Mouse (Mus musculus): ENCODE results near the gene Ofcc1.

Gene Ofcc1

DNA sequence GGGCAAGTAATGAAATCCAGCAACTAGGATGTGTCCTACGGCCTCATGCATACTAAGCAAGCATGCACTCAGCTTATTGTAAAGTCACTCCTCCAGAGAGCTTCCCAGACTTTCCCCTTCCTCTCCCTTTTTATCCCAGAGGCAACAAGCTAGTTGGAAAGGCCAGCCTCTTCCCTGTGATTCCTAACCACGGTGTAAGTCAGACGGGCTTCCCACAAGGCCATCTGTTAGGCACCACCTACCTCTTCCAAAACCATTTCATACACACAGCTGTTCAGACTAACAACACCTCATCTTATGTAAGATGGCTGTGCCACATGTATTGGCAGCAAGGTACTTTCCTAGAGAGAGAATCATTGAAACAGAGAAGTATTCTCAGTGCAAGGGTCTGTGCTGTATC, 124.9 kb downstream of the Ofcc1 start:
- DNase-seq = no peak

DNA sequence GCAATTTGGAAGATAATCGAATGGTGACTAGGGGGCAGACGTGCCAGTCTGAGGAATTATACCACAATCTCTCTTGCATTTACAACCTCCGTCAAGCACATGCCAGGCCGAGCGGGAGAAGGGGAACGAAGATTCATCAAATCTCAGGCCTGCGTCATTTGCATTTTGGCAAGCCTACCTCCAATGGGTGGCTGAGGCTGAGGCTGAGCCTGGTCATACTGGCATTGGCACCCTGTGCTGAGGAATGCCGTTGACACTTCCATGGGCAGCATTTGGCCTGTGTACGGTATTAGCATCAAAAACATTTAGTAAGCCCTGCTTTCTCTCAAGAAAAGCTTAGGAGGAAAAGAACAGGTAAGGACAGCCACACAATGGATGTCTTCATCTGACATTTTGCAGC, 152.9 kb downstream of the Ofcc1 start:
- DNase-seq = no peak

DNA sequence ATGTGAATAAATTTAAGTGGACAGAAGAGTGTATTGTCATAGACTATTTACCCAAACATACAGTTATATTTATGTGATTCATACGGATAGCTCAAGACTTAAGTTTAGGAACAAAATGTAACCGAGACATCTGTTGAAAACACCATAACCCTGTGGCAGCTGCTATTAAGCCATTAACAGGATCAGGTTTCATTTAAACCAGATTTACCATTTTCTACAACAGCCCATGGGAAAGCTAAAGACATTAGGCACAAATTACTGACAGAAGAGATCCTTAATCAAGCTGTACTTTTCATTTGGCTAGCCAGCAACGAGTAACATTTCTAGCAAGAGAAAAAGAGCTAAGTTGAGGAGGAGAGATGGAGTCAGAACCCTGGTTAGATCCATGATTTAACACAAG, 179.5 kb downstream of the Ofcc1 start:
- DNase-seq = no peak

DNA sequence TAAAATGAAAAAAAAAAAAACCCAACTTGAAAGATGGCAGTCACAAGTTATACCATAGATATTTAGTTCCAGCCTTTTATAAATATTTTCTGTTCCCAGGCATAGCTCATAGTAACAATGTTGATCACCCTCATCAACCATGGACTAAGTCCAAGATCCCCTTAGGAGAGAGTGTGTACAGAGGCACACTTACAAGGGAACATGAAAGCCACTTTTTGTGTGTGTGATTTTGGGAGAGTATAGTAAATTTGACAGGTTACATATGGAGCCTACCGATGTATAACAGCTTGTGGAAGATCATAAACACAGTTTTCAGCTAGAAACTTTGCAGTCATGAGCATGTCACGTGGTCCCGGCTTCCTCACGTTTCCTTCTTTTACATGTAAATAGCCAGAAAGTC, 189.5 kb downstream of the Ofcc1 start:
- no peak for DNase-seq

DNA sequence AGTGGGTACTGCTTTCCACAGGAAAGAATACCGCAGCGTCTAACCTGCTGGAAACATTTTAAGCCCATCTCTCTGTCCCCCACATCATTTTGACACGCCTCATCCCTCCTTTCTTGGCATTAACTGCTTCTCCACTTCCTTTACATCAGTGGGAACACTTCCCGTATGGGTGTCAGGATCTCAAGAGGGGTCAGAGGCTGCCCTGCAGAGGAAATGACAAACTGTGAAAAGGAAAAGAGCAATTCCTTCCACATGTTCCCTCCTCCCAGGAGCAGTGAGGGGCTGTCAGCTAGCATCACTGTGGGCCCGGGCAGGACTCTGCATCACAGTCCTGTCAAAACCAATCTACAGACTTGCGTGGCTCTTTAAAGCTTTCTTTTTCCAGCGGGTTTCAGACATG, 193.4 kb downstream of the Ofcc1 start:
- no peak for DNase-seq

DNA sequence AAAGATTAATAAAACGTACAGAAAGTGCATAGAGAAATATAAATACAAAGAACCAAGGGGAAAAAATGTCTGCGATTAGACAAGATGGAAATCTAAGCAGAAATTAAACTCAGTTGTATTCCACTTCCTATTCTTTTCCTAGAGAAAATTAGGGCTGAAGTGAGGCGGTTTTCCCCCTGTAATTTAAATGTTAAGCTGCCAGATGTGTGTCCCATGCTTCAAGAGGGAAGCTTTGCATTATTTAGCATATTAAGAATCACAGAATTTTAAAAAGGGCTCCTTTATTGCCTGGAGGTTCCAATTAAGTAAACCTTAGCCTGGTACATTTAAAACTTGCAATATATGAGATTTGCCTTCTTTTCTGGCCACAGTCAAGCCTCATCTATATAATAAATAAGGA, 205.8 kb downstream of the Ofcc1 start:
- DNase-seq = no peak

DNA sequence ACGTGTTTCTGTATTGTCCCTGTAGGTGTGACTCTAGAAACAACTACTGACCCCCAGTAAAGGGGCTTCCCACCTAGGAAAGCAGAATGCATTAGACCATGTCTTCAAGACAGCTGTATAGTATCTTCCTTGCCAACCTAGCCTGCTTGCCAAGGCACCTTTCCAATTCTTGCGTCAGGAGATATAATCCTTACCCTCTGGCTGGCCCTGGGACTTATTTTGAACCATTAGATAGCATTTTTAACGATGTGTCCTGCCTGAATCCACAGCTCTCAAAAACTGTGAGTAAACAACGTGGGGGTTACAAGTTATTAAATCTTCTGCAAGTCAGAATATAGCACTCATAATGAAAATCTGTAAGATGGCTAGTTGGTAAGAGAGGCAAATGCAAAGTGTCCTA, 221.3 kb downstream of the Ofcc1 start:
- DNase-seq = no peak

DNA sequence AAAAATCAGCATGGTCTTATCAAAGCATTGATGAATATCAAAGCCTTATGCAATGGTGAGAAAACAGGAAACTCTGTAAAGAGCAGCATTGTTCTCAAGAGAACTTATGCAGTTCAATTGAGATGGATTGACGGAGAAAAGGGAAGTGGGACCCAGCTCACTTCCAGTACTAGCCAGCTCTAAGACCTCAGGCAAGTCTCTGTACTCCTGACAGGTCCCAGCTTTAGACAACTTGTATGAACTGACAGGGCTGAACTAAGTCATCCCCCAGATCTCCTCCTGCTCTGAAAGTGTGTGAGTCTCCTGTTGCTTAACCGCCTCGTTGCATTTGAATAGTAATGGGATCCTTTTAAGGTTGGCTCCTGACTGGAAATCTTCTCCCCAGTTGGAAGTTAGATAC, 225.2 kb downstream of the Ofcc1 start:
- no peak for DNase-seq

DNA sequence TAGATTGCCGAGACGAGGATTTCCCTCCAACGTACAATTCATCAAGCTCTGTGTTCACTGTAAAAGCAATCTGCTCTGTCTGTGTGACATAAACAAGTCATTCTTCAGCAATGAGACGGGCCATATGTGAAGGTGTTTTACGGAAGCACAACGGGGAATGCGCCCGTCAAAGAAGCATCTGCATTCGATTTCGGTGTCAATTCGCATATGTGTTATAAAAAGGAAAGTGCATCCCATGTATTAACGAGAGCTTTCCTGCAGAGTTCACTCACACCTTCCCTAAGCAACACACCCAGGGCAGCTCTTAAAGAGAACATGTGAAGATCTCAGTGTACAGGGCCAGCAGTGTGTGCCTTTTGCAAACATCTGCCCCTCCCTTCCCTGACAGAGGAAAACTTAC, 225.6 kb downstream of the Ofcc1 start:
- no peak for DNase-seq

DNA sequence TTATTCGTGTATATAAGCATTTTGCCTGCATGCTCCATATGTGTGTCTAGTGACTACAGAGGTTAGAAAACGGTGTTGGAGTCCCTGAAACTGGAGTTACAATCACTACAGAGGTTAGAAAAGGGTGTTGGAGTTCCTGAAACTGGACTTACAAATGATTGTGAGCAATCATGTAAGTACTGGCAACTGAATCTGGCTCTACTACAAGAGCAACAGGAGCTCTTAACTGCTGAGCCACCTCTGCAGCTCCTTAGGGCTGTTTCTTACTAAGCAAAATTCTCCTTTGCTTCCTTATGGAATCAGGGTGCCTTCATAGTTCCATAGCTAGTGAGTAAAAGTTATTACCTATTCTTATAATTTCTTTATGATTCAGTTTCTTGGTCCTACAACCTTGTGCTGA, 237.4 kb downstream of the Ofcc1 start:
- DNase-seq = no peak

DNA sequence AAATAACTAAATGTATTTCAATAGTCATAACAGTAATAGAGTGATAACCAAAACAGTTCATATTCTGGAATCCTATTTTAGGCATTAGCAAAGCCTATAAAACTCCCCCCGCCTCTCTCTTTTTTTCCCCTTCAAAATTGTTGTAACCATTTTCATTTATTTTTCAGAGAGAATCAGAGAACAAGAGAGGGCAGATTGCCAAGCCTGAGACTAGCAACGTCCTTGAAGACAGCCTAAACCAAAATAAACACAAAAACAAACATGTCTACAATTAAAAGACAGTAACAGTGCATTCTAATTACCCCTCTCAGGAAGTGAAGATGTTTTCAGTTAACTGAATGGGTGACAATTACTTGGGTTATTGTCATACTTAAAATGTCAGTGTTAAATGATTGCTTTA, 248.9 kb downstream of the Ofcc1 start:
- DNase-seq = no peak

DNA sequence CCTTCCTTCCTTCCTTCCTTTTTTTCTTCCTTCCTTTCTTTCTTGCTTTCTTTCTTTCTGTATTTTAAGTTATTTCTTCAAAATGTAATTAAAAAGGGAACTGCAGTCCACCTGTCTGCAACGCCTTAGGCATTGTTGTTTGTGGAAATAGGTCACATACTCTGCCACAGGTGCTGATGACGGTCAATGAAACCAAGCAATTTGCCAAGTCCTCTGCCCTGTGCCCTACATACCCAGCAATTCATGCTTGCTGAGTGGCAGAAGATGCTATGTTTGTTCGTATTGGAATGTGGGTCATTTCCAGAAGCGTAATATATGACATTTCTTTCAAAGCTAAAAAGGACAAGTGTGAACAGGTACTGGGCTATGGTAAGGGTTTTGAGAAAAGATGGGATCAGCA, 285.0 kb downstream of the Ofcc1 start:
- no peak for DNase-seq

DNA sequence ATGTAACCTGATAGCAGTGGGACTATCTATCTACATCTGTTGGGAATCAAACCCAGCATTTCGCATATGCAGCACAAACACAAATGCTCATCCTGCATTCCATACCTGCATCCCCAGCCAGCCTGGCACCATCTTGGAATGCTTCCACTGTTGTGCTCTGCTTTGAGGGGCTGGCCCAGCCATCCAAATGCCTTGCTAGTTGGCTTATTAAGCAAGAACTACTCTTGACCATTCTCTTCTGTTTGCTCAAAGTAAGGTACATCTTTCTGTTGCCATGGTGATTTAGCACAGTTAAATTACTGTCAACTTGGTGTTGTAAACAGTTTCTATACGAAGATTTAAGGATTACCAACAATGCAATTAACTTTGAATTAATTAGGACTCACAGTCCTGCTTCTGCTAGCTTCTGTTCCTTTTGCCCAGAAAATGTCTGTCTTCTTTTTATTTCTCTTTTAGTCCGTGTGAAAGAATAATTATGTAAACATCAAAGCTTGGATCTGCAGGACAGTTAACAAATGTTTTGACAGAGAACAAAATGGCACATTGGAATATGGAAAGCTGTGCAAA, 286.3 kb downstream of the Ofcc1 start:
- DNase-seq = no peak

DNA sequence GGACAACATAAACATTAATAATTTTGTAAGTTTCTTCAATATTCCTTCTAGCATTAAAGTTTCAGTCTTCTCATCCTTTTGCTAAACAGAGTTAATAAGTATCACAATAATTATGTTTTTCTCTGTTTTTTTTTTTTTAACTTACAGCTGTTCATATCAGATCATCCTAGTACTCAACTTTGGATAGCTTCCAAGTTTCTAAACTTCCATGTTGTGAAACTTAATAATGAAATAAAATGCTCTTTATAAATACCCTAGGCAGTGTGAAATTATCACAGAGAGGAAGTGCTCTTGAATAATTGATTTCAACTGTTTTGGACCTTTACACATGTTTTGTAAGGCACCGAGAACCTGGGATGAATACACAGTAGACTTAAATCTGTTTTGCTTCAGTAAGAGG, 291.2 kb downstream of the Ofcc1 start:
- DNase-seq = no peak

DNA sequence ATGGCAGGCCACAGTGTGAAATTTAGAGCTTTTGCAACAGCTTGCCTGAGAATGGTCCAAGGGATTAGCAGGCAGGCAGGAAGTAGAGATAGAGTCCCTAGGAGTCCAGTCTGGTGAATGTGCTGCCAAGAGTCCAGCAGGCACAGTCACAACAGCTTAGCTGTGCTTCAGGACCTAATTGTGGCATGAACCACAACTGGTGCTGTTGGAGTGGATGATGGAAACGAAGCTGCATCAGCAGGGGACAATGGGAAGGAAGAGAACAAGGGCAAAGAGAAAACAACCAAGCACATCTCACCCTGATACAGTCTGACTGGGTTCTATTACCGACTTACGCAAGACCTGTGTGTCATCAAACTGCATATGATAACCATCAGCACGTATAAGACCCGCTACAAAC, 300.0 kb downstream of the Ofcc1 start:
- DNase-seq = no peak

DNA sequence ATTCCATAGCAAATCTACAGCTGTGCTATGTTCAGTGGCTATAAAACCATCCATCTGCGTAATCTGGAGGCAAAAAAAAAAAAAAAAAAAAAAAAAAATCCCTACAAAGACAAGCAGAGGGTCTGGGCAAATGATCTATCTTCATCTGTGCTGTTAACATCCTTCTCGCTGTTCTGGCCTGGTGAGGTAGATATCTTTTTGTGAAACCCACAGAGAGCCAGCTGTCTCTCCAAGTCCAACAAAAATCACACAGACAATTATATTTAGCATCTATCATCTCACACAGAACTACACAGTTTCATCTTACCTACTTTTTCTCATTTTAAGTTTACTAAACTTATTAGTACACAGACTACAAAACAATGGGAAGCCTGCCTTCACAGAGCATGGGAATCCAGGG, 323.4 kb downstream of the Ofcc1 start:
- DNase-seq = no peak

DNA sequence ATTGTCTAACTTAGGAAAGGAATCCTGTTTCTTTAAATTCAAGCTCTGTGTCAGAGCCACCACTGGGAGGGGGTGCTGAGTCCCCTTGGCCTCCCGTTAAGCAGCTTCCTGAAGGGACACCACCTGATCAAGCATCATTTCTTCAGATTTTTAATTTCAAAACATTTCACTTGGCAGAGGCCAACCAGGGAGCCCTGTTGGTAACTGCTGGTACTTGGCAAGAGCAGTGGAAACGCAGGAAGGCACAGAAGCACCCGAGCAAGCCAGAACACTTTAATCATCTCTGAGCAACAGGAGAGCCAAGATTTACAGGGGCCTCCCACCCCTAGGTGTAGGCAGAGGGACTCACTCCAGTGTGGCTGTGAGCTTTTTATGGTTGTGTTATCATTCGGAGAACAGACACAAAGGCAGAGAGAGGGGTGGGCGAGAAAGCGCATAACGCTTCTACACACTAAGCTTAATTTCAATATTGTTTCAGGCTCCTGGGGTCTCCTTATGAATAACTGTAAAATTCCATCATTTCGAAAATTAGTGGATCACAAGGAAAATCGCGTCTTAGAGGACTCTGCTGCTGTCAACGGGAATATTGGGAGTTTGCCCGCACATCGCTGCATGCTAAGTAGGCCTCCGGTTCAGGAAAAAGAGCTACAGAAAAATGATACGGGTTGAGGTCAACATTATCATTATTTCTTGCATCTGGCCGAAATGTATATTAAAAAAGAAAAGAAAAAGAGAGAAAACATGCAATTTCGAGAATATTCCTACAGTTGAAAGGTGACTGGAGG, 324.1 kb downstream of the Ofcc1 start:
- DNase-seq = no peak

DNA sequence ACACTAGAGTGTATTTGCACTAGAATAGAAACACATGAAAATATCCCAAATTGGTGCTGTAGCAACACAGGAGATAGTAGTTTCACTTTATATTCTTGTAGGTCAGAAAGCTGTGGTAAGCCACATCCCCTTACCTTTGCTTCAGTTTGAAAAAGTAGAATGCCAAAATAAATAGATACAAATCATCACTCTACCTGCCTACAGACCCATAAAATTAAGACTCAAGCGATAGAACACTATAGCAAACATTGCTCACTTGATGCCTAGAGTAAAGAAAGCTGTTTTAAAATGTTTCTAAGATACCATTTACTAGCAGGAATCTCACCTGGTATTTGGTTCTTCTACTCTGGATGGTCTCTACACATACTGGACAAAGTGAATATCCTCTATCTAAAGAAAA, 331.8 kb downstream of the Ofcc1 start:
- no peak for DNase-seq

DNA sequence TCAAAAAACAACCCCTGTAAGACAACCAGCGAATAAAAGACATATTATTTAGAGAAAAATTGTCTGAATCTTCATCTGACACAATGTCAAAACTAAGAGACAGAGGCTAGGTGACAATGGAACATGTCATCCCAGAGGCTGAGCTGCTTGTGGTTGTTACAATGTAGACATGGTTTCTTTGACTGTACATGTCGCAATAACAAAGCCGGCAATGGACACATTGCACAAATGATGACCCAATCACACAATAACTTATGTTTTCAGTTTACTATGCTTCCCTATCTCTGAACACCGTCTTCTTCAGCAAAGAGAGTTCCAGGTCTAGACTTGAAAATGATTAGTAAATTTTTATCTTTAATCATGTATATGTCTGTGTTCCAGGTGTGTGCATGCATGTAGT, 332.4 kb downstream of the Ofcc1 start:
- DNase-seq = no peak

DNA sequence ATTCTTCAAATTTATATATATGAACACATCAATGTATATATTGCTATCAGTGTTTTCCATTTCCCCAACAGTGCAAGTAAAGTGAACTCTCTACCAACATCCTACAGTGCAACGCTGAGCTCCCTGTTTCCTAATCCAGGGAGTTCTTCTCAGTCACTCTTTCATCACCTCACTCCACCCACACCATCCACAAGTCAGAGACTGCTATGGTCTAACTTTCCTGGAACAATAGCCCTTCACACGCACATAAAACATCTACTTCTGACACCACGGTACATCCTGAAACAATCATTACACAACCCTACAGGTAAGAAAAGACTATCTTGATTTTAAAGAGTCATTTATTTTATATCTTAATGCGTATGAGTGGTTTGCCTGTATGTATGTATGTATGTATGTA, 335.4 kb downstream of the Ofcc1 start:
- DNase-seq = no peak

DNA sequence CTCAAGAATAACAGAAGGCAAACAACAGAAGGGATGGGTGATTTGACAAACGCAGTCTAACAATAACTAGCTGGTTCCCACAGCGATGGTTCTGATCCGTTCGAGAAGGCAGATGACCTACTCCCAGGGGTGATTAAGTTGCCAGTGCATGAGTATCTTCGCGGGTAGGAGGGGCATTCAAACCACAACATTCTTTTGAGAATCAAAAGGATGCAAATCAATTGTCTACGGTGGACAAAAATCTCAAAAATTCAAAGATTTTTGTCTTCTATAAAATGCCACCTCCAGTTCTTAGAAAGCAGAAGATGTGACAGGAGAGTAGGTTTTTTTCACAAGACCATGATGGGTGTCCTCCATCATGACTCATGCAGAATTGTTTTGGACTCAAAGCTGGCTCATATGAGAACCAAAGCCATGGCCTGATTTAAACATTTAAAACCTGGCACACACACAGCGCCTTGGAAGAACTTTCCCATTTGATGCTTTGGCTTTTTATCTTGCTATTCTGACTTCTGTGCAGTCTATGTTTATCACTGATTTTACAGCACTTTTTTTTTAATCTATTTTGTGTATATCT, 338.0 kb downstream of the Ofcc1 start:
- DNase-seq = no peak

DNA sequence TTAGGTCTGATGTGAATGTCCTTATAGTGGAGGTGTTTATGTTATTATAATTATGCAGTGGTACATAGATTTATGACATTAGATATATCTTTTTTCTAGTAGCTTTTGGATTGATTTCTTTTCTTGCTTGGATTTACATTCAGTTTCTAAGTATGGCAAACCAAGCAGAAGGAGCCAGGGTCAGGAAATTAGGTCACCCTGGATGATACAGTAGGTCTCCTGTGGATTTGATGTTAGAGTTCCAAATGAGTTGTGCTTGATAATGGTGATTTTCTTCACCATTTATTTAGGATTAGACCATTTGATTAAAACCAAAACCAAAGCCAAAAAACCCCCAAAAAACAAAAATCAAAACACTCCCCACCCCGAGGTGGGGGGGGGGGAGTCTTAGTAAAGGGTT, 338.6 kb downstream of the Ofcc1 start:
- DNase-seq = no peak

DNA sequence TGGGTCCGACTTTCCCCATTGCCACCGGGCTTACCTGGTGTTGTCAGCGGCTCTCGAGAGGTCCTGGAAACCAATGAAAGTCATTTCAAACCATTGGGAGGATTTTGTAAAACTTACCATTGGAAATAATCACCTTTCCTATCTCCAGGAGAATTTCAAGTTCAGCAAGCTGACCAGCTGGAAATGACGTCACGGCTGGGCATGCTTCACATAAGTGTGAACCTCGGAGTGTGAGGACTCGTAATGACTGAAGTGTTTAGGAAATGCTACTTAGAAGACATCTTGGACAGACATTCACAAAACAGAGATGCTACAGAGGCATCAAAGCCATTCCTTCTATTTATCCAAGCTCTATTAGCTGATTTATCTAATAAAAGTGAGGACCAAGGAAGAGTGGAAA, 361.0 kb downstream of the Ofcc1 start:
- DNase-seq = no peak

DNA sequence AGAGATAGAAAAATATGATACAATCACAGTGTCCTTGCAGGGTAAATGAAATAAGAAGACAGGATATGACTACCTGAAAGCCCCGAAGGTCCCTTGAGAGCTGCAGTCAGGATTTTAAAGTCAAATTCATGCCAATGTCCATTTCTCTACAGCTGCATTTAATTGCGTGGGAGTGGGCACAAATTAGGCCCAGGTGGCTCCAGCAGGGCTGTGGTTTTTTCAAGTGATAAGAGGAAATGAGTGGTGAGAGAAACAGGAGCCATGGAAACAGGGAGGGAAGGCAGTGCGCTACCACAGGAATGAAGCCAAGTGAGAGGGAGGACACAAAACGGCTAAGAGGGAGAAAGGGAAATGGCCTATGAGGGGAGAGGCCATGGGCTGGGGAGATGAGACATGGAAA, 363.3 kb downstream of the Ofcc1 start:
- DNase-seq = no peak
